ENCODE assay signal across 18 mouse cellular contexts in the genomic region with DNA sequence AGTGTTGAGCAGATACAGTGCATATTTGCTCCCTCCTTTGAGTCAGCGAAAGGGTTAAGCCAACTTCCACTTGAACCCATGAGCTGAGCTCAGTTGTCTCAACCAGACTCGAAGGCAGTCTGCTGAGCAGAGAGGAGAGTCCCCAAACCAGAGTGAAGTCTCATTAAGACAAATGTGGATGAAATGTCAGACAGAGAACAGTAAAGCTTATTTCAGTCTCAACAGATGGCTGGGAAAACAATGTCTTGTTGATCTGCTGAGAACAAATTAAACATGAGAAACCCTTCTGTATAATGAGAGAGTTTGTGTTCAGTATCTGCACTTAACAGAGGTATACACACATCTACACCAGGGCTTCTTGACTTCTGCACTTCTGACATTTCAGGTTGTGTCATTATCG.
A peak's percentile ranks its signal among the peaks of the same experiment; 100 is the strongest.
DNase-seq lines count a peak whose midpoint lies in the region; ATAC-seq lines count a peak whose summit lies in the region.
"Had no signal": no experiment of that assay in that cellular context is flagged by ENCODE, and none has a peak within 500 bp of the region (broad histone marks: within the 10 kb centered on the region; RNA-seq: fewer than 3 reads in every experiment).

No protein-coding gene starts in this region.

- no peak overlapping the region for H3K4me2 ChIP-seq in hindbrain, embryonic 13.5 days
- H3K4me2 ChIP-seq: forebrain, embryonic 15.5 days; heart, embryonic 11.5 days; hindbrain, embryonic 12.5 days had no signal

- H3K27ac ChIP-seq in hindbrain, embryonic 13.5 days = no peak overlapping the region
- H3K27ac ChIP-seq: forebrain, embryonic 15.5 days; gastrocnemius, adult 2 months; hindbrain, embryonic 12.5 days had no signal

- DNase-seq in layer of hippocampus, adult 18-20 months (ENCODE audit: low spot score in 2 of 2) = peak; percentile 3 to 59
- DNase-seq in layer of hippocampus, postnatal 25 days (ENCODE audit: extremely low spot score in 1 of 2, low spot score in 1 of 2) = no peak
- peak; percentile 18 for DNase-seq in layer of hippocampus, adult 9-11 months
- no peak for DNase-seq in layer of hippocampus, postnatal 10 days (ENCODE audit: low spot score in 2 of 2)
- peak; percentile 18 for DNase-seq in brain, embryonic 18.5 days (ENCODE audit: low read depth, low spot score)
- DNase-seq: adrenal gland, adult 2 months; adrenal gland, postnatal 14 days; cerebellum, adult 18-20 months; cerebellum, adult 9-10 months; cerebellum, postnatal 14 days; gastrocnemius, adult 2 months; gastrocnemius, postnatal 14 days had no signal

- H3K9ac ChIP-seq in hindbrain, embryonic 13.5 days = no peak overlapping the region
- H3K9ac ChIP-seq: forebrain, embryonic 15.5 days; hindbrain, embryonic 12.5 days had no signal

- no peaks in the 10 kb centered on the region for H3K4me1 ChIP-seq in hindbrain, embryonic 13.5 days (replicated peaks)
- H3K4me1 ChIP-seq: forebrain, embryonic 15.5 days; hindbrain, embryonic 12.5 days had no signal

- H3K9me3 ChIP-seq in hindbrain, embryonic 13.5 days = no peaks in the 10 kb centered on the region
- H3K9me3 ChIP-seq: forebrain, embryonic 15.5 days; hindbrain, embryonic 12.5 days had no signal

- 91% methylated on average over 3 of the region's 3 CpGs for WGBS in hindbrain, embryonic 13.5 days

- no peaks in the 10 kb centered on the region for H3K27me3 ChIP-seq in hindbrain, embryonic 13.5 days
- H3K27me3 ChIP-seq: forebrain, embryonic 15.5 days; hindbrain, embryonic 12.5 days had no signal

- H3K4me3 ChIP-seq in hindbrain, embryonic 13.5 days = no peak overlapping the region
- H3K4me3 ChIP-seq: forebrain, embryonic 15.5 days; gastrocnemius, adult 2 months; hindbrain, embryonic 12.5 days had no signal

- H3K36me3 ChIP-seq in hindbrain, embryonic 13.5 days = no peaks in the 10 kb centered on the region
- H3K36me3 ChIP-seq: forebrain, embryonic 15.5 days; hindbrain, embryonic 12.5 days had no signal

- no peak for ATAC-seq in hindbrain, embryonic 13.5 days (ENCODE audit: low FRiP score)
- ATAC-seq: CD4-positive, CD25-positive, alpha-beta regulatory T cell, adult 4 months; forebrain, embryonic 15.5 days; hindbrain, embryonic 16.5 days had no signal

Comparison
In these comparisons a context has a peak if more than half of its experiments do, and no peak if none do; other contexts are left out.
1. DNase-seq: peak in layer of hippocampus, adult 18-20 months (2 of 2), layer of hippocampus, adult 9-11 months (single experiment) and brain, embryonic 18.5 days (single experiment); none in layer of hippocampus, postnatal 25 days (0 of 2) and layer of hippocampus, postnatal 10 days (0 of 2).